Mouse (Mus musculus) thymus, adult 2 months (tissue): ENCODE data around the gene Mlip. TPM values are rescaled to one million over a fixed set of nuclear protein-coding genes. Genes with fewer than 3 reads are reported as not detected.

ENCODE experiments used
- DNase-seq: peaks from one replicate; pipeline ENCODE4 v3.0.0; 2021
- H3K27ac ChIP-seq: fragments of 200-500 bp; 2 replicates; pipeline ENCODE4 v1.5.1; 2012; ENCODE audit warnings: low read length, control low read depth; ENCODE audit not compliant: control insufficient read depth, insufficient read depth
- H3K27me3 ChIP-seq: fragments of 200-500 bp; 2 replicates; pipeline ENCODE4 v1.6.1; 2012; ENCODE audit warnings: mild to moderate bottlenecking, low read length, moderate library complexity, mixed read lengths; ENCODE audit not compliant: control insufficient read depth, insufficient read depth
- H3K36me3 ChIP-seq: fragments of 200-500 bp; 2 replicates; pipeline ENCODE4 v1.6.1; 2012; ENCODE audit warnings: mild to moderate bottlenecking, low read length, moderate library complexity; ENCODE audit not compliant: control insufficient read depth, insufficient read depth
- H3K4me1 ChIP-seq: fragments of 200-500 bp; replicated peaks from 2 replicates; pipeline ENCODE4 v1.6.1; 2012; ENCODE audit warnings: low read length; ENCODE audit not compliant: control insufficient read depth, insufficient read depth
- H3K4me3 ChIP-seq: fragments of 200-500 bp; 2 replicates; pipeline ENCODE4 v1.5.1; 2012; ENCODE audit warnings: mild to moderate bottlenecking, low read length, control low read depth, moderate library complexity; ENCODE audit not compliant: control insufficient read depth, insufficient read depth
- CTCF ChIP-seq: fragments of 200-500 bp; IDR thresholded peaks from 2 replicates; pipeline ENCODE4 v1.5.1; 2012; ENCODE audit warnings: mild to moderate bottlenecking, control low read depth, low read length, moderate library complexity, borderline replicate concordance; ENCODE audit not compliant: control insufficient read depth, poor library complexity, insufficient read depth; ENCODE audit errors: extremely low read depth
- POLR2A ChIP-seq: fragments of 200-500 bp; IDR thresholded peaks from 2 replicates; pipeline ENCODE4 v1.6.1; 2012; ENCODE audit warnings: mild to moderate bottlenecking, low read length, control low read depth, moderate library complexity; ENCODE audit not compliant: control insufficient read depth, poor library complexity, insufficient read depth; ENCODE audit errors: extremely low read depth
- WGBS: fragments of 180-500 bp; shearing (Covaris S2); methylation state at CpG from one replicate; pipeline ENCODE4 v1.1.7; 2018; 5-methylcytosine and 5-hydroxymethylcytosine counted together
- polyA plus RNA-seq: library from polyadenylated mRNA; depleted of rRNA; stranded (reverse); fragments of >200 nt; gene quantifications from 2 replicates; pipeline ENCODE4 v1.2.3, GENCODE M21; 2012; rRNA removed

Gene Mlip
- polyA plus RNA-seq, result 0.87 and 2.3 TPM in 2 replicates

- H3K27me3 ChIP-seq, result no peaks in the 10 kb centered on the region
- DNase-seq, result no peak
- H3K36me3 ChIP-seq, result no peaks in the 10 kb centered on the region
- no peaks in the 10 kb centered on the region for H3K4me1 ChIP-seq
- 84% methylated on average over 14 of the region's 14 CpGs for WGBS
- no peak within 1 kb of the TSS for H3K27ac ChIP-seq
- no peak within 1 kb of the TSS for H3K4me3 ChIP-seq
- no peak for TF ChIP-seq CTCF
- no peak for TF ChIP-seq POLR2A
Measured at GRCm38 (mm10) chr9:77352432-77353175, at the start of gene Mlip. Mlip (minus strand) TSS chr9:77352969.

DNA sequence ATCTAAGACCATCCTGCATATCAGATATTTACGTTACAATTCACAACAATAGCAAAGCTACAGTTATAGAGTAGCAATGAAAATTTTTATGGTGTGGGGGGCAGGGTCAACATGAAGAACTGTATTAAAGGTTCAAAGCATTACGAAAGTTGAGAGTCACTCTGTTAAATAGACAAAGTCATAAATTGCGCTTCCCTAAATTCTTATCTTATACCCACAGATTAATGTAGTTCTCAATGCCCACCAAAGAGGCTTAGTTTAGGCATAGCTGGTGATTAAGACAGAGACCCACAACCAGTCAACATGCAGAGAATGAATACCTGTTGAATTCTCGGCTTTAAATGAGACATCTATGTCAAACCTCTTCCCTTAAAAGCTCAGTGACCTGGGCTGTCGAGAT lies 47.0 kb upstream of the Mlip start:
- no peaks in the 10 kb centered on the region for H3K4me1 ChIP-seq
- 95% methylated on average over 5 of the region's 5 CpGs for WGBS
- DNase-seq, result no peak
- H3K27me3 ChIP-seq, result no peaks in the 10 kb centered on the region
- no peak overlapping the region for H3K4me3 ChIP-seq
- no peak overlapping the region for H3K27ac ChIP-seq
- TF ChIP-seq CTCF, result no peak
- H3K36me3 ChIP-seq, result no peaks in the 10 kb centered on the region

- no peak for DNase-seq
- WGBS, result 56% methylated on average over 13 of the region's 13 CpGs
- Histone ChIP-seq H3K36me3 (no peaks in the 10 kb centered on the region), H3K4me3 (no peak overlapping the region), H3K4me1 (no peaks in the 10 kb centered on the region), H3K27me3 (no peaks in the 10 kb centered on the region), H3K27ac (no peak overlapping the region)
- TF ChIP-seq POLR2A, result no peak
- no peak for TF ChIP-seq CTCF
Measured at GRCm38 (mm10) chr9:77398856-77399631, 46.3 kb upstream of the Mlip start.

DNA sequence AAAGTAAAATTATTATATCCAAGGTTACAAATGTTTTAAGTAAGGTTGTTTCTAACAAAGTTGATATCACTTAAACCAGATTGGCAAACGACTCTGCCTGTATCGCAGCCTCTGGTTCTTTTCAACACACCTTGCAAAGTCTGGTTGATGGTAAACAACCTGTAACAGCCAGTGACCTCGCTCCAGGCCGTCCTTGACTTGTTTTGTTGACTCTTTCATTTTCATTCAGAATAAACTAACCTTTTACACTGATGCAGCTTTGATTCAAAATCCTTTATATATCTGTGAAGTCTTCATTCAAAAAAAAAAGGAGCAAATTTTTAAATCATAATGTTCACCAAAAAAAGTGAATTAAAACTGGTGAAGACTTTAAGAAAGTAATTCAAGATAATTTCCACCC lies 44.3 kb upstream of the Mlip start:
- Histone ChIP-seq H3K4me1 (no peaks in the 10 kb centered on the region), H3K36me3 (no peaks in the 10 kb centered on the region), H3K27ac (no peak overlapping the region), H3K27me3 (no peaks in the 10 kb centered on the region), H3K4me3 (no peak overlapping the region)
- TF ChIP-seq CTCF (no peak), POLR2A (no peak)
- 95% methylated on average over 4 of the region's 4 CpGs for WGBS
- no peak for DNase-seq

DNA sequence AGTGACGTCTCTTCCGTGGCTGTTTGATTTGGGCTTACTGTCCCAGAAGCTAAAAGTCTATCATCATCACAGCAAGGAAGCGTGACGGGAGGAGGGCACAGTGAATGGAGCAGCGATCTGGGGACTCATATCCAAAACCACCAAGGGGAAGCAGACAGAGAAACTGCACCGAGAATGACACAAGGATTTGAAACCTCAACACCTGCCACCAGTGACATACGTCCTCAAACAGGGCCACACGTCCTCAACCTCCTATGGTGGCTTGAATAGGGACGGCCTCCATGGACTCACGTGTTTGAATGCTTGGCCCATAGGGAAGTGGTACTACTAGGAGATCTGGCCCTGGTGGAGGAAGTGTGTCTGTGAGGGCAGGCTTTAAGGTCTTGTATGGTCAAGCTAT lies 38.5 kb upstream of the Mlip start:
- no peak for TF ChIP-seq CTCF
- no peak for TF ChIP-seq POLR2A
- no peaks in the 10 kb centered on the region for H3K4me1 ChIP-seq
- no peak for DNase-seq
- H3K27ac ChIP-seq, result no peak overlapping the region
- H3K4me3 ChIP-seq, result no peak overlapping the region
- no peaks in the 10 kb centered on the region for H3K27me3 ChIP-seq
- H3K36me3 ChIP-seq, result no peaks in the 10 kb centered on the region
- whole genome bisulfite sequencing, result 60% methylated on average over 10 of the region's 10 CpGs

- DNase-seq, result no peak
- 76% methylated on average over 8 of the region's 8 CpGs for WGBS
- H3K27me3 ChIP-seq, result no peaks in the 10 kb centered on the region
- H3K27ac ChIP-seq, result no peak overlapping the region
- no peaks in the 10 kb centered on the region for H3K36me3 ChIP-seq
- no peak for TF ChIP-seq CTCF
- no peak for TF ChIP-seq POLR2A
- no peak overlapping the region for H3K4me3 ChIP-seq
- H3K4me1 ChIP-seq, result no peaks in the 10 kb centered on the region
Measured at GRCm38 (mm10) chr9:77388956-77389355, 36.2 kb upstream of the Mlip start.

GRCm38 (mm10) chr9:77386751-77387150 lies 34.0 kb upstream of the Mlip start:
- no peak overlapping the region for H3K4me3 ChIP-seq
- WGBS, result 50% methylated on average over 1 of the region's 1 CpGs
- no peaks in the 10 kb centered on the region for H3K4me1 ChIP-seq
- no peak for DNase-seq
- H3K36me3 ChIP-seq, result no peaks in the 10 kb centered on the region
- no peak for TF ChIP-seq CTCF
- TF ChIP-seq POLR2A, result no peak
- no peaks in the 10 kb centered on the region for H3K27me3 ChIP-seq
- no peak overlapping the region for H3K27ac ChIP-seq
